Mouse (Mus musculus) liver, embryonic 15.5 days (tissue): ENCODE results near the gene Il25. TPM values are rescaled to one million over a fixed set of nuclear protein-coding genes. Genes with fewer than 3 reads are reported as not detected.
A peak's percentile ranks its signal among the peaks of the same experiment; 100 is the strongest.

Source experiments
- ATAC-seq: fragments of 200-750 bp; cut with Nextera tagmentation; 2 replicates; pipeline ENCODE4 v1.8.0; 2017; ENCODE audit warnings: moderate number of reproducible peaks, mild to moderate bottlenecking, moderate library complexity; ENCODE audit not compliant: insufficient read depth
- H3K27ac ChIP-seq: fragments of 300-500 bp; sonication (generic); replicated peaks from 2 replicates; pipeline ENCODE4 v1.5.1; 2015; ENCODE audit warnings: mild to moderate bottlenecking, inconsistent platforms
- H3K27me3 ChIP-seq: fragments of 300-500 bp; sonication (generic); 2 replicates; pipeline ENCODE4 v1.6.1; 2015; ENCODE audit warnings: mild to moderate bottlenecking, inconsistent platforms
- H3K36me3 ChIP-seq: fragments of 300-500 bp; sonication (generic); replicated peaks from 2 replicates; pipeline ENCODE4 v1.6.1; 2015; ENCODE audit warnings: moderate library complexity, mild to moderate bottlenecking, inconsistent platforms
- H3K4me1 ChIP-seq: fragments of 300-500 bp; sonication (generic); replicated peaks from 2 replicates; pipeline ENCODE4 v1.6.1; 2015; ENCODE audit warnings: inconsistent platforms
- H3K4me2 ChIP-seq: fragments of 300-500 bp; sonication (generic); 2 replicates; pipeline ENCODE4 v1.6.1; 2015; ENCODE audit warnings: moderate library complexity, mild to moderate bottlenecking, inconsistent platforms
- H3K4me3 ChIP-seq: fragments of 300-500 bp; sonication (generic); replicated peaks from 2 replicates; pipeline ENCODE4 v1.5.1; 2015; ENCODE audit warnings: mild to moderate bottlenecking, inconsistent platforms
- H3K9ac ChIP-seq: fragments of 300-500 bp; sonication (generic); 2 replicates; pipeline ENCODE4 v1.6.1; 2015; ENCODE audit warnings: moderate library complexity, mild to moderate bottlenecking, inconsistent platforms
- H3K9me3 ChIP-seq: fragments of 300-500 bp; sonication (generic); replicated peaks from 2 replicates; pipeline ENCODE4 v1.6.1; 2016; ENCODE audit warnings: inconsistent platforms
- WGBS: fragments of 180-500 bp; shearing (Covaris S2); methylation state at CpG from one replicate; pipeline ENCODE4 v1.1.7; 2015; ENCODE audit warnings: mixed read lengths; ENCODE audit not compliant: insufficient replicate concordance; 5-methylcytosine and 5-hydroxymethylcytosine counted together
- polyA plus RNA-seq: library from polyadenylated mRNA; unstranded; fragments of >200 nt; fragmentation: Nextera tagmentation; extraction: Ambion mirVana; gene quantifications from 2 replicates; pipeline ENCODE4 v1.2.1, GENCODE M21; 2015

The Il25 gene
- polyA plus RNA-seq, 1 experiment from 2014 or later, result not detected

DNA sequence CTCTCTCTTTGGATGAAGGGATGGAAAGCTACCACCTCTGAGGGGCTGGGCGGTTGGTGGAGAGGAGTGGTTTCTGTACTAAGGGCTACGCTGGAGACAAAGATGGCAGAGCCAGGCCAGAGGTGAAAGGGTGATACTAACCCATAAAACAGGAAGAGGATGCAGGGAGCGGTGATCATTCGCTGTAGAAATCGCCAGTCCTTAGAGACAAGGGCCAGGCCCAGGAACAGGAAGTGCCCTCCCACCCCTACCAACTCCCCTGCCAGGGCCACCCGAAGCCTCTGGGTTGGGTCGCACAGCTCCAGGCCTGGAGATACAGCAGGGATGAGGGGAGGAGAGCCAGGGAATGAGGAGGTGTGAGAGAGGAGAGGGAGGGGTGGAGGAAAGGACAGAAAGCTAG, 23.8 kb upstream of the Il25 start:
- Histone ChIP-seq H3K36me3 (no peaks in the 10 kb centered on the region), H3K9me3 (no peaks in the 10 kb centered on the region), H3K27me3 (peaks cover 50% of the 10 kb centered on the region), H3K27ac (no peak overlapping the region), H3K4me2 (no peak overlapping the region), H3K4me1 (peaks cover 3% of the 10 kb centered on the region), H3K4me3 (no peak overlapping the region), H3K9ac (no peak overlapping the region)
- 51% methylated on average over 7 of the region's 7 CpGs for WGBS
- ATAC-seq, result no peak

DNA sequence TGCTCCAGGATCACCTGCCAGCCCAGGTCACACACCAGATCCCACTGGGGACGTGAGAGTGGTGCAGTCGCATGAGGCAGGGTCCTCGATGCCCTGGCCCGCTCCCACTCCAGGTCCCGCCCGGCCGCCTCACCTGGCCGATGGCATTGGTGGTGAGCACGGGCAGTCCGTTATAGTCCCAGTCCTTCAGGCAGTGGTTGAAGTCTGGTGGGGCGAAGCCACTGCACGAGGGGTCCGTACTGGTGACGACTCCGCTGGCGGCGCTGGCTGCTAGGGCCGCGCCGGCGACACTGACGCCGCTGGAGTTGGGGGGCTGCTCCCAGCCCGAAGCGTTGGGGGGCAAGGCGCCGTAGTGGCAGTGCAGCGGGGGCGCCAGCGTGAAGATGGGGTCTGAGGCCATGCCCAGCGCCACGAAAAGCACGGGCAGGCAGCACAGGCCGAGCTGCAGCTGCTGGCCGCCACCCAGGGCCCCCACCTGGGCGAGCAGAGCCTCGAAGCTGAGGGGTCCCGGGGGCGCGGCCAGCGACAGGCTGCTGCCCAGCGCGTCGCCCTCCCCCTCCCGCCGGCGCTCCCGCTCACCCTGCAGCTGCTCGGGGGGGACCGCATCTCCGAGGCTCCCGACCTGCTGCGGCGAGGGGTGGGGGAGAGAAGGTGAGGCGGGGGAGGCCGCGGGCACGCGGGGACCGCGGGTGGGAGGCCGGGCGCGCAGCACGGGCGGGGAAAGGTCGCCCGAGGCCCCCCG, 20.2 kb upstream of the Il25 start:
- Histone ChIP-seq H3K9ac (peak overlapping the region; percentile 35), H3K4me3 (peak overlapping the region; percentile 57), H3K4me2 (peak overlapping the region; percentile 73), H3K4me1 (peaks cover 3% of the 10 kb centered on the region), H3K27me3 (peaks cover 71% of the 10 kb centered on the region), H3K27ac (no peak overlapping the region), H3K9me3 (no peaks in the 10 kb centered on the region), H3K36me3 (no peaks in the 10 kb centered on the region)
- 3% methylated on average over 65 of the region's 69 CpGs for WGBS
- no peak for ATAC-seq

DNA sequence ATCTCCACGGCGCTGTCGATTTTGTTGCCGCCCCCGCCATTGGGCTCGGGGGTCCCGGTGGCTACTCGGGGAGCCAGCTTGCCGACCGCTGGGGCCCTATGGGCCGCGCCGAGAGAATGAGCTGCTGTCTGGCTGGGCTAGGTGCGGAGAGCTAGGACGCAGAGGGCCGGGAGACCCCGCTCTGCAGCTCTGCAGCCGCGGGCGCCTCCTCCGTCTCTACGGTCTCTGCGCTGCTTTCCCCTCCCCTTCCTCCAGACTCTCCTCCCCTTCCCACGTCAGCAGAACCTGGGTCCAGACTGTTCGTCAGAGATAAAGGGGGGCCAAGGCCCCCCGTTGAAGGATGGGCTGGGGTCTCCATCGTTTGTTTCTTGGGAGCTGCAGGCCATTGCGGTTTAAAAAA, 19.6 kb upstream of the Il25 start, which contains the start of gene Slc22a17:
TSS of gene Slc22a17 (minus strand) at position 247 of the 400 bp plus-strand sequence.
- Histone ChIP-seq H3K9me3 (no peaks in the 10 kb centered on the region), H3K27ac (no peak within 1 kb of the TSS), H3K9ac (peak within 1 kb of the TSS; percentile 35), H3K4me2 (peak within 1 kb of the TSS; percentile 73), H3K27me3 (peaks cover 73% of the 10 kb centered on the region), H3K36me3 (no peaks in the 10 kb centered on the region), H3K4me1 (peaks cover 3% of the 10 kb centered on the region), H3K4me3 (peak within 1 kb of the TSS; percentile 57)
- under 1% methylated on average over 28 of the region's 28 CpGs for WGBS
- ATAC-seq, result no peak

DNA sequence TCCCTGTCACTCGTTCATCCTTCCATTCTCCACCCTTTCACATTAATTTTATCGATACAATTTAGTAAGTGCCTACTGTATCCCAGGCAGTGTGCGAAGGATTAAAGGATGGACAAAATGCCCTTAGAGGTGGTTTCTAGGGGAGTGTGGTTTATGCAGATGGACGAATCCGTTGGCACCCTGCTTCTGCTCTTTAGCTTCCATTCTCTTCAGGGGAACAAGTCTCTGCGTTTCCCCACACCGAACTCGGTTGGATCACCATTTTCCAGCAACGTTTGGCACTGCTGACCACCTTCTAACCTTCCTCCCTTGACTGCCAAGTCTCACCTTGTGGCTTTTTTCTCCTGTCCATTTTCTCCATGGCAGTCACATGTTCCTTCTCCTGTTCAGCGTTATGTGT, 19.2 kb upstream of the Il25 start:
- no peaks in the 10 kb centered on the region for H3K9me3 ChIP-seq
- H3K4me3 ChIP-seq, result peak overlapping the region; percentile 57
- H3K4me2 ChIP-seq, result peak overlapping the region; percentile 73
- H3K27ac ChIP-seq, result no peak overlapping the region
- peaks cover 73% of the 10 kb centered on the region for H3K27me3 ChIP-seq
- ATAC-seq, result no peak
- H3K4me1 ChIP-seq, result peaks cover 3% of the 10 kb centered on the region
- H3K9ac ChIP-seq, result 0 out of 2 replicates have a peak overlapping the region, but pooled peaks have one; percentile 35
- H3K36me3 ChIP-seq, result no peaks in the 10 kb centered on the region
- 27% methylated on average over 10 of the region's 10 CpGs for WGBS

DNA sequence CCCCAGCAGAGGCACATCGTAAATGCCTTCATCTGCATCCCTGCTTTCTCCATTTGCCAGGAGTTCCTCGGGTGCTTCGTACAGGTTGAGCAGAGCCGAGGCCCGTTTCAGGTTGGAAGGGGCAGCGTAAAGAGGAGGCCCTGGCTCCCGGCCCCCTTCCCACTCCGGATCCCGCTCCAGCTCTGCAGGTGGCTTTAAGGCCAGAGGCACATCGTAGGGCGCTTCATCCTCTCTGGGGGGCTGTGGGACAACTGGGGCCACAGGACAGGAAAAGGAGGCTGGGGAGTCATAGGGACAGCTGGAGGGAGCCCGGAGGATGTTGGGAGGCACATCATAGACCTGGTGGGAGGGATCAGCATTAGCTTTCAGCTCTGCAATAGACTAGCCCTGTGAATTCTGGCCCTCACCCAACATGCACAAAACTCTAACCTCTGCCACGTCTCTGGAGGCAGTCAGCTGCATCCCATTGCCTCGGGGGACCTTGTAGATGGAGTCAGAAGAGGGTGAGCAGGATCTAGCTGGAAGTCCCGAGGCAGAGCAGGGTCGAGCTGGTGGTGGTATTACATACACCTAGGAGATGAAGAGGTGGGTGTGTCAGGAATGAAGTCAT, 12.3 kb upstream of the Il25 start:
- no peaks in the 10 kb centered on the region for H3K9me3 ChIP-seq
- H3K27me3 ChIP-seq, result peaks cover 42% of the 10 kb centered on the region
- H3K9ac ChIP-seq, result no peak overlapping the region
- no peaks in the 10 kb centered on the region for H3K36me3 ChIP-seq
- H3K4me3 ChIP-seq, result no peak overlapping the region
- H3K4me2 ChIP-seq, result no peak overlapping the region
- no peak overlapping the region for H3K27ac ChIP-seq
- 66% methylated on average over 16 of the region's 16 CpGs for WGBS
- no peak for ATAC-seq
- H3K4me1 ChIP-seq, result peaks cover 10% of the 10 kb centered on the region

DNA sequence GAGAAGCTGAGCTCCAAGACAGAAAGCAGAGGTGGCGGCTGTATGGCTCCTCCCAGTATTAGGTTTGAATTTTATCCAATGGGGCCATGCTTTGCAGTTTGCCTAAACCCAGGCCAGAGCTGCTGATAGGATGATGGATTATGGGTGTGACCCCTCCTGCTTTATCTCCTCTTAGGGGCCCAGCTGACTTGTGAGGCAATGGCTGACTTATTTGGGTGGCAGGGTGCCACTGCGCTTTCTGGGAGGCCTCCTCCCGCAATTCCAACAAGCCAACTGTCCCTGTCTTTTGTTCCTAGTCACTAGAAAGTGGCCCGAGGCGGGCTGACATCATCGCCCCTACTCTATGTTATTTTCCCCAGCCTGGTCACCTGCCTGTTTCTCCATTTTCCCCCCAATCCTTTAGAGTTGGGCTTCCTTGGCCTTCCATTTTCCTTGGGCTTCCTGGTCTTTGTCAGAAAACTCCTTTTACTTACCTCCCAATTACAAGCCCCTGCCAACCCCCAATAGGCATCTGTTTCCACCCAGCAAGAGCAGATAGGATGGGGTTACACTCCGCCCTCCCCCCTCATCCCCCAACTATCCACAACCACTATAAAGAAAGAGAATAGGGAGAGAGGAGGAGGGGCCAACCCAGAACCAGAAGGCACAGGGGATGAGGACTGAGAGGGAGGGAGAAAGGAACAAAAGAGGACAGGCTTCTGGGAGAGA, 7.7 kb upstream of the Il25 start:
- Histone ChIP-seq H3K9me3 (no peaks in the 10 kb centered on the region), H3K27ac (no peak overlapping the region), H3K4me2 (peak overlapping the region; percentile 44), H3K36me3 (no peaks in the 10 kb centered on the region), H3K4me3 (no peak overlapping the region), H3K9ac (no peak overlapping the region), H3K27me3 (peaks cover 74% of the 10 kb centered on the region), H3K4me1 (peaks cover 19% of the 10 kb centered on the region)
- peak; percentile 66 for ATAC-seq
- WGBS, result 52% methylated on average over 7 of the region's 7 CpGs

DNA sequence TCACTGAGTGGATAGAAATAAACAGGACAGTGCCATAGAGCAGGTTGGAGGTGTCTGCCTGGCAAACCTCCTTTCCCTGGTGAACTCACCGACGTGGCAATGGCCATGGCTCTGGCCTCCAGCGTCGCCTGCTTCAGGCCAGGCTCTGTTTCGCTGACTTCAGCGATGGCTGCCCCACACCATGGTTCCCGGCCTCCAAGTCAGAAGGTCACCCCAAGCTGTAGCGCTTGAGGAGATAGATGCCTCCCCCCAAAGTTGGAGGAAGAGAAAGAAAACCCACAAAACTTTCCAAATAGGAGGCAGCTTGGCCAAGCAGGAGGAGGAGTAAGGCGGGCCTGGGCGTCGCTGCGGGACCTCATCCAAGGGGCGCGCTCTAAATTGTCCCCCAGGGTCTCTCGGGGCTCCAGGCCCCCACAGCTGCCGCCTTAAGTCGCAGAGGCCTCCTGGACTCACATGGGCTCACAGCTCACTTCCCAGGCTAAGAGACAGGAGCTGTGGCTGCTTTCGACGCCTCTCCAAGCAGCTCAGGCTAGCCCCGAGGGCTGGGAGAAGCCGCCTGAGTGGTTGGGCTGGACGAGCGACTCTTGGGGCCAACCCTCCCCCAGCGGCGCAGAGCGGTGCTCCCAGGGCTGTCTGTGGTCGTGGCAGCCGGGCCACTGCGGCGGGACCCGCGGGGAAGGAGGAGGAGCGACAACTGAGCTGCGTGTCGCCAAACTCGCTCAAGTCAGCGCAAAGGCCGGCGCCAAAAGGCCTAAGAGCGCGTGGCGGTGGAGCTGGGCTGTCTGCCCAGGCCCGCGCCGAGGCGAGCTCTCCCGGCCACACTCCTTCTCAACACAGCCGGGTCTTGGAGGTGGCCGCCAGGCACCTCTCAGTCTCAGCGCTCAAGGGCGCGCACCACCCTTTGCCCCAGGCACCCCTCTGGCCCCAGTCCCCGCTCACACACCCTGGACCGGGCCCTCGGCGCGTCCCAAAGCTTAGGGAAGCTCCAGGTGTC, 6.8 kb upstream of the Il25 start, which contains the start of gene Efs:
TSS of gene Efs (minus strand) at position 778 of the 994 bp plus-strand sequence.
- Histone ChIP-seq H3K36me3 (no peaks in the 10 kb centered on the region), H3K4me1 (peaks cover 19% of the 10 kb centered on the region), H3K27me3 (peaks cover 80% of the 10 kb centered on the region), H3K27ac (no peak within 1 kb of the TSS; the same call in 1 of the 2 replicates), H3K9me3 (no peaks in the 10 kb centered on the region), H3K4me2 (peak within 1 kb of the TSS; percentile 58), H3K4me3 (peak within 1 kb of the TSS; percentile 35), H3K9ac (no peak within 1 kb of the TSS)
- 0 out of 2 replicates have a peak, but pooled peaks have one; percentile 24 for ATAC-seq
- 8% methylated on average over 57 of the region's 57 CpGs for WGBS

DNA sequence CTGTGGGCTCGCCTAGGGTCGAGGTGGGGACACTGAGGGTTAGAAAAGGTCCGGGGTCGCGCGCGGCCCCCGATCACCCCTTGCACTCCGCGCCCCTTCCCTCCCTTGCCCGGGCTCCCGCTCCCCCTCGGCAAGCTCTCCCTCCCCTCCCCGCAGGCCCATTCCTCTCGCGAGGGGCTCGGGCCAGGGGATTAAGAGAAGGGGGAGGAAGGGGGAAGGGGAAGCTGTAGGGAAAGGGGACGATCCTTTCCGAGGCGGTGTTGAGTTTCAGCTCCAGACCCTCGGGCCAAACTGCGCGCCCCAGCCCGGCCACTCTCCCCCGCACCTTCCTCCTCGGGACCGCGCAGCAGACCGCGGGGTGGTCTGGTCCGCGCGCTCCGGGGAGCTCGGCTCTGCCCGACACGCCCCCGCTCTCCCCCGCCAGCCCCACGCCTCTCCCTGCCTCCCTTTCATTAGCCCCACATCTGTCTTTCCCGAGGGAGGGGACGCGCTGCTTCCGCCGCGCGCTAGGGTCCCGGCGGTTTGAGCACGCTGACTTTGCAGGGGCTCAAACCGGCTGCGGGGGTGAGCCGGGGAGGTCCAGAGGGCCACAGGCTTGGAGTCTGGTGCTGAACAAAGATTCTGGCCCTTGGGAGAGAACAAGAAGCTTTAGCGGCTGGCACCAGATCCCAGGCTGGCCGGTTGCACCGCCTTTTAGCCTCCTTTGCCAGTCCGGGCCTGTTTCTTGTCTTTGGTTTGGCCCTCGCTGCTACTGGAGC, 5.9 kb upstream of the Il25 start:
- H3K9ac ChIP-seq, result no peak overlapping the region
- no peak for ATAC-seq
- H3K4me3 ChIP-seq, result peak overlapping the region; percentile 35
- no peaks in the 10 kb centered on the region for H3K36me3 ChIP-seq
- no peak overlapping the region for H3K27ac ChIP-seq
- no peaks in the 10 kb centered on the region for H3K9me3 ChIP-seq
- WGBS, result 3% methylated on average over 53 of the region's 58 CpGs
- H3K4me2 ChIP-seq, result peak overlapping the region; percentile 58
- peaks cover 19% of the 10 kb centered on the region for H3K4me1 ChIP-seq
- H3K27me3 ChIP-seq, result peaks cover 83% of the 10 kb centered on the region

DNA sequence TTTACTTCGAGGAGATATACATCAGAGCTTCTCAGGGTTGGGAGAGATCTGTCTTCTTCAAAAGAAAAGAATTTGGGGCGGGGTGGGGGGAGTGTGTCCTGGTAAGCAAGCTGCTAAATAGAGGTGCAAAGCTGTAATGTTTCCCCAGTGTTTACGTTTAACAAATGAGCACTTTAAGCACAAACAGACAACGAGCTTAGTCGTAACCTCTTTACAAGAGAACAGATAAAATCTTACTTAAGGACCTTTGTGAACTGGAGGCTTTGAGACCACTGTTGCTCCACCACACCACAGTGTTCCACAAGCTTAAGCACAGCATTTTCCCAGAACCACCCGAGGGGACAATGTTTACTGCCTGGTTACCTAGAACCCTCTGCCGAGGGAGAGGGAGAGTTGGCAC, 5.2 kb upstream of the Il25 start:
- no peak for ATAC-seq
- Histone ChIP-seq H3K4me1 (peaks cover 19% of the 10 kb centered on the region), H3K36me3 (no peaks in the 10 kb centered on the region), H3K9ac (no peak overlapping the region), H3K27me3 (peaks cover 78% of the 10 kb centered on the region), H3K9me3 (no peaks in the 10 kb centered on the region), H3K27ac (no peak overlapping the region), H3K4me2 (no peak overlapping the region), H3K4me3 (no peak overlapping the region)
- WGBS, result 23% methylated on average over 7 of the region's 7 CpGs

DNA sequence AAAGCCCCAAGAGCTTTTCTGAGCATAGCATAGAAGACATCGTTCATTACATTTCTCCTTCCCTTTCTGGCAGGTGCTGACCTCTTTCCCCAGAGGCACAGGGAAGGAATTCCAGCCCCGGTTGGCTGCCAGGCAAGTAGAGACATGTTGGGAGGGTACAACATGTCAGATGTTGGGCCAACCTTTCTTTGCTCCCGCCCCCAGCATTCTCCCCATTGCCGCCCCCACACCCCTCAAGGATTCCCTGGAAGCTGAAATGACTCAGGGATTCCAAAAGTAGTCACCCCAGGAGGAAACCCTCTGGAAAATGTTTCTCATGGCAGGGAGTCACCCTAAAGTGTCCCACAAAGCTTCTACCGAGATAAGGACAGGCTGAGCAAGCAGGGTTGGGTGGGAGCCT, 2.7 kb upstream of the Il25 start:
- Histone ChIP-seq H3K9ac (no peak overlapping the region), H3K4me3 (no peak overlapping the region), H3K36me3 (no peaks in the 10 kb centered on the region), H3K27ac (no peak overlapping the region), H3K4me1 (peaks cover 13% of the 10 kb centered on the region), H3K27me3 (peaks cover 59% of the 10 kb centered on the region), H3K4me2 (no peak overlapping the region), H3K9me3 (no peaks in the 10 kb centered on the region)
- no peak for ATAC-seq
- 53% methylated on average over 5 of the region's 5 CpGs for WGBS
